Mouse (Mus musculus) CH12.LX (cell line): ENCODE data around the gene Olfr460.
"Not testable (repeated sequence)": the region's sequence is repeated elsewhere in the genome, so short reads cannot be mapped to it uniquely, and the experiment has no call there.

Experiments
- CTCF ChIP-seq, 2 experiments: IDR thresholded peaks in 1 of 2; conservative IDR thresholded peaks in 1 of 2; 2 replicates each; pipeline ENCODE4 v1.5.1; 2011 to 2012; ENCODE audit warnings: low read depth in 2 of 2, low read length in 2 of 2, improper control_type of control experiment in 1 of 2, inconsistent platforms in 1 of 2, mild to moderate bottlenecking in 1 of 2, moderate library complexity in 1 of 2
- MXI1 ChIP-seq: IDR thresholded peaks from 2 replicates; pipeline ENCODE4 v1.6.1; 2011; ENCODE audit warnings: mild to moderate bottlenecking, low read depth, low read length, improper control_type of control experiment
- NELFE ChIP-seq: IDR thresholded peaks from 2 replicates; pipeline ENCODE4 v1.6.1; 2011; ENCODE audit warnings: low read depth, low read length, improper control_type of control experiment
- USF2 ChIP-seq: conservative IDR thresholded peaks from 2 replicates; pipeline ENCODE4 v1.6.1; 2011; ENCODE audit warnings: low read depth, low read length, improper control_type of control experiment
- ZNF384 ChIP-seq: IDR thresholded peaks from 2 replicates; pipeline ENCODE4 v1.6.1; 2012; ENCODE audit warnings: low read depth, low read length, improper control_type of control experiment, inconsistent platforms

DNA sequence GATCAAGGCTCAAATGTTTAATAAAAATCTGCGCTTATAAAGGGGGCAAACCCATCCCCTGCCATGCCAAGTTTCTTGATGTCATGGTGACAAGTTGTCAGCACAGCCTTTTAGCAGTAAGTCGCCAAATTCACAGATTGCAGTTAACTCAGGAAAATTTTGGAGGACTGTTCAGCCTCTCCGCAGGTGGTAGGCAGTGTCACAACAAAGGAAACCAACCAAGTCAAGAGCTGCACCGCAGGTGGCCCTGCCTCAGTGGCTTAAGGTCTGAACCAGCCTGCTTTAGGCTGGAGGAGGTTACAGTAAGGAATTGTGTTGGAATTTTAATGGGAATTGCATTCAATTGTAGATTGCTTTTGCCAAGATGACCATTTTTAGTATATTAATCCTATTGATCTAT lies 29.3 kb downstream of the Olfr460 start:
- TF ChIP-seq CTCF (conservative IDR thresholded peaks at IDR 0.05 in 1 of 2, IDR thresholded peaks at IDR 0.05 in 1 of 2; ENCODE audit: low read depth in 2 of 2, low read length in 2 of 2); ZNF384; USF2; NELFE; MXI1: not testable (repeated sequence)
